Mouse (Mus musculus) skeletal muscle tissue, adult 2 months (tissue): ENCODE measurements at regions not wholly inside any gene's neighbourhood (a gene's known extent, or its start where the extent isn't known, plus 50 kb on each side); places are given as distances from the start of the nearest gene placed in this dataset.

Experiments used
- DNase-seq: peaks from one replicate; pipeline ENCODE4 v3.0.0-alpha.2; 2012; ENCODE audit warnings: low read depth, low spot score

DNA sequence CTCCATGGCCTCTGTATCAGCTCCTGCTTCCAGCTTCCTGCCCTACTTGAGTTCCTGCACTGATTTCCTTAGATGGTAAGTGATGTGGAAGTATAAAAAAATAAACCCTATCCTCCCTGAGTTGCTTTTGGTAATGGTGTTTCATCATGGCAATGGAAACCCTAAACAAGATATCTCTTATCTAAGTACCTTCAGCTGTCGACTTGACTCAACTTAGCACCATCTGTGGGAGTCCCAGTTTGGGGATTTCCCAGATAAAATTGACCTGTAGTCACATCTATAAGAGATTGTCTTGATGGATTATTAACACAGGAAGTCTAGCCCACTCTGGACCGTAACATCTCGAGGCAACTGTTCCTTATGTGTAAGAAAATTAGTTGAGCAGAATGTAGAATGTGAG lies 570.2 kb upstream of the Gm10306 start:
- DNase-seq = no peak

DNA sequence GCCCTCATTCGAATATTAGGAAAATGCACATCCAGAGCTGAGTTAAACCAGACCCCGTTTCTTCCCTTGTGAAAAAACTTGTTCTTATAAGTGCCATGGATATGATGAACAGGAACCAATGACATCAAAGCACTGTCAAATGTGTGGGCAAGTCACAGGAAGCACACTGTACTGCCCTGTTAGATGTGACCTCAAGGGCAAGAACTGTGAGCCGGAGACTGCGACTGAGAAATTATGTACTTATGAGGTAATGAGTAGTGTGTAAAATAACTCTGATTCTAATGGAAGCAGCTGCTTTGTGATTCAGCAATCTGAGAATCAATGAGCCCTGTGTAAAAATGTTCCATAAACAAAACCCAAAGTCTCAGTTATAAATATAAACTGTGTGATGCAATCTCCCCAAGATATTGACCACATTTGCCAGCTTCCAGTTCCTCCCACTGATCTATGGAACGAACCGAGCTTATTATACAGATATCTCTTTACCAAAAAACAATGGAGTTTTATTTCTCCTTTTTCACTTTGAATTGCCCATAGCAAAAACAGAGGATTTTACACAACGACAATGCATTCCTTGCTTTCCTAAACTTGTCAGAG lies 566.0 kb upstream of the Gm10306 start:
- no peak for DNase-seq

DNA sequence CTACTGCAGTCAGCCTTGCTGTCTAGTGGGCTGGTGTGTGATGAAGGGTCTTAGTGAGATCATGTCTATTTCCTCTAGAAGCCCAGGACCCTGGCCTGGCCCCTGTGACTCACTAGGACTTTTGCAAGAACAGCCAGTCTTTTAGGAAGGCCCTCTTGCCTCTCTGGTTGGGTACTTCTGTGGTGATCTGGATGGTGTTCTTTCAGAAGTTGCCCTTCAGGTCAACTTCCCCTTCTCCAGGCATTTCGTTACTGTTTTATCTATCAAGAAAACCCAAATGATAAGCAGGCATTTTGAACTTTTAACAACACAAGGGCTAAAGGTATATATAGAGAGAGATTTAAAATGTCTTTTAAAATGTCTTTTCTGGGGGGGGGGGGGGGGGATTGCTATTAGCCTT lies 550.5 kb upstream of the Gm10306 start:
- no peak for DNase-seq

DNA sequence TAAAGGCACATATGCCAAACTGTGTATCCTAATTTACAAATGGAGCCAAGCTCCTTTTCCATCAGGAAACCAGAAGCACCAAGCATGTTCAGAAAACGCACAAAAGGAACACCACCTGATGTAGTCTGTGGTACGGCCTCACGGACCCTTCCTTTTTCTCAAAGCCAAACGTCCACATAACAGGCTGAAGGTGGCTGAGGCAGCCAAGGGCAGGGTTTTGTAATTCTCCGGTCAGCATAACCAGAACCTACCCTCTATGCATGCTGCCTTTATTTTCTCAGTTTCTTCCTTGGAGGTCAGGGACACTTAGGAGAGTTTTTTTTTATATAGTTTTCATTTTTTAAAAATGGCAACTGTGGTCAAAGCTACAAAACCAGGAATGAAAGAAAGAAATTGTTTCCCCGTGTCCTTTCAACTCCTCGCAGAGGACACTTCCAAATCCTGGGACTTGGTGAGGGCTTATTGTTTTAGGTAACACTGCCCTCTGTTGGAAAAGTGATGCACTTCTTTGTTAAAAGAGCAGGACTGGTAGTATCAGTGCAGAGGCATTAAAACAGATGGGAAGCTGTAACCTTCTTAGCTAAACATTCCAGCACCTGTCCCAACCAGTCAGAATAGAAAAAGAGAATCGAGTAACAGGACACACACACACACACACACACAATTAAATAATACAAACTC lies 549.1 kb upstream of the Gm10306 start:
- peak; percentile 20 for DNase-seq

DNA sequence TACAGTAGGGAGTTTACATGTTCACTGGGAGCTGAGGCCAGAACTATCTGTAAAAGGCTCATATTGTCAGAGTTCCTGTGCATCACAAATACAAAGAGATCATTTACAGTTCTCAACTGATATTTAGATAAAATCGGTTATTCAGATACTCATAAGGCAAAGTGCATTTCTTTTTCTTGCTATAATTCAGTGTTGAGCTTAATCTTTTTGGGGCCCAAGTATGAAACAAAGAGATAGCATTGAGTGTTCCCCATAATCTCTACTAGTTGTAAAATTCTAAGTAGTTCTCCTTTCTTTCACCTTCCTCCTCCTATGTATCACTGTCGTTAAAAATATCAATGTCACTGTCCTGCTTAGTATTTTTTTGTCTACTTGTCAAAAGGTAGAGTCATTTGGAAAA lies 540.6 kb upstream of the Gm10306 start:
- DNase-seq = no peak

DNA sequence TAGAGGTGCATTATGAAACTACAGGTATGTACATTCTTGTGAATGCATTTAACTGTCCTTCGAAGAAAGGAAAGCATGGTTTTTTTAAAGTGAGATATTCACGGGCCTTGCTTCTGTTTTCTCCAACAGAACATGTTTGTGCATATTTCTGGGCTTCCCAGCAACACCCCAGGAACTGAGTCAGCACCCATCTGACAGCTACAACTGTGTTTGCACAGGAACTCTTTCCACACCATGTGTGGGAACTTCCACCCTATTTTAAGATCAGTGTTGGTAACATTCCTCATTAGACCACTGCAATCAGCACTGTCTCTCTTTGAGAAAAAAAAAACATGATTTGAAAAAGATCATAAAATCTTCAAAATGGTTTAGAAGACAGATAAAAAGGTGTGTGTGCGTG lies 538.6 kb upstream of the Gm10306 start:
- no peak for DNase-seq

DNA sequence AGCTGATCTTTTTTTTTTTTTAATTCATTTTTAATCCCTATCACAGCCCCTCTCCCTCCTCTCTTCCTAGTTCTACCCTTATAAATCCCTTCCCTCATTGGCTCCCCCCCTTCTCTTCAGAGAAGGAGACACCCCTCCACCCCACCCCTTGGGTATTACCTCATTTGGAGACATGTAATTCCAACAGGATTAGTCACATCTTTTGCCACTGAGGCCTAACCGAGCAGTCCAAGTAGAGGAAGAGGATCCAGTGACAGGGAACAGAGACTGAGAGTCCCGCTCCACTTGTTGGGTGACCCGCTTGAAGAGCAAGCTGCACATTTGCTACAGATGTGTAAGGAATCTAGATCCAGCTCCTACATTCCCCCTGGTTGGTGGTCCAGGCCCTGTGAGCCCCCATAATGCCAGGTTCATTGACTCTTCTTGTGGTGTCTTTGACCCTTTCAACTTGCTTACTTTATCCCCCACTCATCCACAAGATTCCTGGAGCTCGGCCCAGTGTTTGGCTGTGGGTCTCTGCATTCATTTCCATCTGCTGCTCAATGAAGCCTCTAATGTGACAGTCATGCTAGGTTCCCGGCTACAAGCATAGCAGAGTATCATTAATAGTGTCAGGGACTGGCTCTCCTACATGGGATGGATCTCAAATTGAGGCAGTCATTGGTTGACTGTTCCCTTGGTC lies 506.6 kb upstream of the Gm10306 start:
- DNase-seq = peak; percentile 42

DNA sequence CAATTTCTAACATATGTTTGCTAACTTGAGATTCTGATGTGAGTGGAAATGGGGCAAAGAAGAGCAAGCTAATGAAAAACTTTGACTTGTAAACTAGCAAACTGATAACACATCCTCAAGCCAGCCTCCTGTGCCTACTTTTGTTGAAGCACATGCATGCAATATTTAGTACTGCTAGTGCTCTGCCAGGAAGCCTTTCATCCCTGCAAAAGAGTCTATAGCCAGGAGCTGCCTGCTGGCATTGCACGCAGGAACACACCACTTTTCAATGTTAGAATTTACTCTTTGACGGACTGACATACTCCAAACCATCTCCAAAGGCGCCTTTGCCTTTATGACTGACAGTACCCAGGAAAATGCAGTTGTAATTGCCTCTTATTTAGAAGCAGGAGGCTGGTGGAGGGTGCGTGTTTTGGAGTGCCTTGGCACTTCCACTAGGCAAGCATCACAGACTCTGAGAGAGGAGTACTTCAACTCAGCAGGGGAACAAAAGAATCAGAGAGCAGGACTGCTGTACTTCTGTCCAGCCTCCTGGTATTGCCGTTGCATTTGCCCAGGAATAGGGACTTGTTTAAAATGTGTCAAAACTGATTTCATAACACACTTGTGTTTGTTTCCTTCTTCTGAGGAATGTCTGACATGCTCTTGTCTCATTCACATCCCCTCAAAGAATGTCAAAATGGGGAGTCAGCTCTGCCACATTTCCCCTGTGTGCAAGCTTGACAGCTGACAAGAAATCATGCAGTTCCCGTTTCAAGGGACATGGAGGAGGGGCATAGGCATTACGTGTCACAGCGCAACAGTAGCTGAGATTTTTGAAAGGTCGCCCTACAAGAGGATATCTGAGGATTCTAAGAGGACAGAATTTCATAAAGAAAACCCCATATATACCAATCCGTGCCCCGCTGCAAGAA lies 503.8 kb upstream of the Gm10306 start:
- DNase-seq = no peak

DNA sequence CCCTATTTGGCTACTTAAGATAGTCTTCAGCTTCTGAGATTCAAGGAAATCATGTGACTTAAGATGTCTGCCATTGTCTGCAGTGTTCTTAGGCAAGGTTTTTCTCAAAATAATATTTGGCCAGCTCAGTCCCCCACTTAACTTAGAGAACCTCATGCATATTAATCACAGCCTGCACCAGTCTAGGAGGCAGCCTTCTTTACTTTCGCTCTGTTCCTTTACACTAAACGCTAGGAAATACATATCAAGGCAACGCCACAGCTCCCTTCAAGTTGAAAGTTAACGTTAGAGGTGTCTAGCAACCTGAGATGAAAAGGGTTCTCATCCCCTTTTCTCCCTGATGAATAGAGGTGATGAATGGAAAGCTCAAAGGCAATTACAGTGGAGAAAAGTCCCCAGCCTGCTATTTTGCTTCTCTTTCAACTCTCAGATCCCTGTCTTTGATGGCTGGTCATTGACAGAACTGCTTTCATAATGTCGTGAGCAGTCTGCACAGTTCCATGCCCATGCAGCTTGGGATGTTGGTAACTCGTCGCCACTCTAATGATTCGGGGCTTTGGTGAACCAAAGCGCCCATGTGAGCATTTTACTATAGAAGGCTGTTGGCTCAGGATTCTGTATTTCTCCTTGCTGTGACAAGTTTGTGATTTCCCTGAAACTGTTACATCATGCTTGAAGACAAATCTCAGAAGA lies 483.0 kb upstream of the Gm10306 start:
- DNase-seq = no peak

DNA sequence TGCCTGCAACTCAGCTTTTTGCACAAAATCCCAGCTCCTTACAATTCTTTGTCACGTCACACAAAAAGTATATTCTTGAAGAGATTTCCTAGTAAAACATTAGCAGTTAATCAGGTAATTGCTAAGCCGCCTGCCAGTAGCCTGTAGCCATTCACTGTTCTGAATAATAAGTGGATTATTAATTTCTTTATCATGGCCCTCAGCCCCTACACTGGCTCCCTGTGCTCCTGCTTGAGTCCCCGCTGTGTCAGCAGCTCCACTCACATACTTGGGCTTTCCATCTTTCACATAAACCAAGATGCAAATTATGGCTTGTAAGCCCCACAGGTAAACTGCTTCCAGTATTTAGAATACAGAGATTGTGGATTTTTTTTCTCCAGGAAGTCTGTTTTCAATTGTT lies 473.5 kb upstream of the Gm10306 start:
- DNase-seq = no peak

DNA sequence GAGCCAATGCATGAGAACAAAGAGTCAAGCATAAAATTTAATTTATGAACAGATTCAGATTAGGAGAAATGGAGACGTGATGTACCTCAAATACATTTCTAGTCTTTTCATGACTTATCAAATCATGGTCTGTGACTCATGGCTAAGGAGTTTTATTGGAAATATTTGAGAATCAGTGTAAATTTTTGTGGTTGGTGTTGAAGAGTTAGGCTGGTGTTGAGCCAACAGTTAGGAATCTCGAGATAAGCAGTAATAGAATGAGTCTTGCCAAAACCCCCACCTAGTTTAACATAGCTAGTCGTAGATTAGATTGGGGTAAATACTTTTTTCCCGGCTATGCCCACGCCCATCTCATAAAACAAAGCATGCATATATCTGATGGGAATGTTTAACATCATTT lies 462.0 kb upstream of the Gm10306 start:
- DNase-seq = no peak

DNA sequence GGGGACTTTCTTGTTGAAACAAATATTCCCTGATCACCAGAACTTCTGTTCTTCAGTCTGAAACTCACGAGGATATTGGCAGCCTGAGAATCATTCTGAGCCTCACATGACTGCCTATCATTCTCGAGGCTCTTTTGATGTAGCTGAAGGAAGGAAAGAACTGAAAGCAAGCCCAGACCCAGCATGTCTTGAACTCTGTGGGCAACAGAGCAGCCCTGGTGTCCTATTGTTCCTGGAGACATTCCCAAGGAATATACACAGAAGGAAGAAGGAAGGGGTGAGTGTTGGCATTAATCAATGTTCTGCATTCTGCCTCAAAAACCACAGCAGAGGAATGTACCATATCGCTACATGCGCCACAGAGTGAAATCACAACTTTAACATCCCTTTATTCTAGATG lies 449.4 kb upstream of the Gm10306 start:
- no peak for DNase-seq

DNA sequence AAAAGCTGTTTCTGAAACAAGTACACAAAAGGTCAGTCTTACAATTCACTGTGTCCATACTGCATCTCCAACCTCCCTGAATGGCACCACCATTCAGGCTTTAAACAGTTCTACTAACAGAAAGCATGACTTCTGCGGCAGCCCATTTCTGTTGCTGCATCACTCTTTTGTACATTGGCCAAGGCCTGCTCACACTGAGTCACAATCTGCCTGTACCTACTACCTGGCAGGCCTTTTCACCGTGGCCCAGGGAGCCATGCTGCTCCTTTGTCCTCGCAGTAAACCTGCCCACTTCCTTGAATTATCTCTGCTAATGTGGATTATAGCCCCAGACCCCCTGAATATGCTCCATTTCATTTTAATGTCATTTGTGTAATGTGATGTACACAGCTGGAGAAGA lies 439.5 kb upstream of the Gm10306 start:
- DNase-seq = no peak

DNA sequence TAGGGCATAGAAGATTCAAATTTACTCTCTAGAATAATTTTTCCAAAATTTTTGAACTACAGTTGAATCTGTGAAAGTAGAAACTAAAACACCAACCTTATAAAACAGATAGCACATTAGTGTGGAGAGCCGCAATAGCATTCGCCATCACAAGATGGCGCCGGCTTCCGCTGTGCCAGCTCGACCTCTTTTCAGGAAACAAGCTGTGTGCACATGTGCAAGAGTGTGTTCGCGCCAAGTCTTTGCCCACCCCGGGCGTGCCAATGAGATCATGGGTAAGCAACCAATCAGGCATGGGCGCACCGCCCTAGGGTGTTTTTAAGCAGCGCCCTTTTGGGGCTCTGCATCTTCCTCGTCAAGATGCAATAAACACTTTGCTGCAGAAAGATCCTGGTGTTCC lies 432.2 kb upstream of the Gm10306 start:
- no peak for DNase-seq

DNA sequence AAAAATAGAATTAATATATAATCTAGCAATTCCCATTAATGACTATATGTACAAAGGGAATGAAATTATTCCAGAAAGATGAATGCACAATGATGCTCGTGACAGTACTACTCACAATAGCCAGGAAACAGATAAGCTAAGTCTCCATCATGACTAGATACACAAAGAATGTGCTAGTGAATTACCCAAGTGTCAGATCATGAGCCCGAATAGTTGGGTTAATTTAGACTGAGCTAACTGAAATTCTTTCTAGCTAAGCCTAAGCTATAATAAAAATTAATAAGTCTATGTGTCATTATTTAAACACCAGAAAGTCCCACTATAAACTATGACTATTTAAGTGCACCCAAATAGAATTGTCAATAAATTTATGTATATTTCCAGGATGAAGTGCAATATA lies 418.4 kb upstream of the Gm10306 start:
- DNase-seq = no peak

DNA sequence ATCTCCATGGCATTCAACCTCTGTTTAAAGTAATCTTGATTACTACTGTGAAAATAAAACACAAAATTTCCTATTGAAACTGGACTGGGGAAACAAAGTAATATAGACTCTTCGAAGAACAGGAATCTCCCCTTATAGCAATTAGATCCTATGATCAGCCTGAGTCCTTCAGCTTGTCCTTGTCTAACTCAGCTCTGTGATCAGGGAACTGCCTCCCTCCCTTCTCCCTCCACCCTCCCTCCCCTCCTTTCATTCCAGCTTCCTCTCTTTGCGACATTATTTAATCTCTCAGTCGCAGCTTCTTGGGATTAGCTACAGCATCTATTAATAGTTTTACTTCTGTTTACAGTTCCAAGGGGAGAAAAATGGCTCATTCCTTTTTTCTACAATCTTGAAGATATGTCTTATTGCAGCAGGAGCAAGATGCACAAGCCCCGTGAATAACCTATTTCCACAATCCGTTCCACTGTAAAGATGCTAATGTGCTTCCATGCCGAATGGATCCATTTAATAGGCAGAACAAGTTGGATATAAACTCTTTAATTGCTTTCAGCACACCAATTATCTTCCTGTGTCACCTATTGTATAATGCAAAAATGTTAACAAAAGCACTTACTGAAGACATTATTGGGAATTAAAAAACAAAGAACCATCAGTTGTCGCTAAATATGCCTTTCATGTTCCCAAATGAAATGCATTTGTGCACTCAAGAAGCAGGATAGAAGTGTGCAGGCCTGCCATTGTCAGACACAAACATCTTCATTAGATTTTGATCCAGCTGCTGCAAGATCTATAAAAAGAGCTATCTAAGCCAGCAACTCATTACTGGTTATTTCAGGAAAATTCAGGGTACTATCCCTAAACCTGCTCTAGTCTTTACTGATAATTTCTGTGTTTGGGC lies 411.2 kb upstream of the Gm10306 start:
- DNase-seq = no peak

DNA sequence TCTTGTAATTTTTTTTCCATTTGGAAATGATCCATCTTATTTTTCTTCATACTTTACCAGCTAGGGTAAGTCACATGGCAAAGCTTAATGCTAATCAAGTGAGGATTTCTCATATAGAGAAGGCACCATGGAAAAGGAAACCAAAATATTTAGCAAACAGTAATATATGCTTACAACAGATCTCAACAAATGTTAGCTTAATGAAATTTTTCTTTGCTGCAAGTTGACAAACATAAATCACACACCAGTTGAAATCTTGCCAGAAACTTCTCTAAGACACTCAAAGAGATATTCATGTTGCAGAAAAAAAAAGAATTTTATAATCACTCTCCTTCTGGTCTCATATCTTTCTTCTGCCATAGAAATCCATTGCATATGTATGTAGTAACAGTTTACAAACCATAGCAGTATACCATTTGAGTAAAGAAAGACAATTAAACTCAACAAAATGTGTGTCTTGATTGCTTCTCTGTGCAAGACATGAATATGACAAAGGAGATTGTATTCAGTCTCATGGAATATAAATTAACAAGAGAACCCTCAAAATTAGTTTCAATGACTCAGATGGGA lies 408.3 kb upstream of the Gm10306 start:
- no peak for DNase-seq

DNA sequence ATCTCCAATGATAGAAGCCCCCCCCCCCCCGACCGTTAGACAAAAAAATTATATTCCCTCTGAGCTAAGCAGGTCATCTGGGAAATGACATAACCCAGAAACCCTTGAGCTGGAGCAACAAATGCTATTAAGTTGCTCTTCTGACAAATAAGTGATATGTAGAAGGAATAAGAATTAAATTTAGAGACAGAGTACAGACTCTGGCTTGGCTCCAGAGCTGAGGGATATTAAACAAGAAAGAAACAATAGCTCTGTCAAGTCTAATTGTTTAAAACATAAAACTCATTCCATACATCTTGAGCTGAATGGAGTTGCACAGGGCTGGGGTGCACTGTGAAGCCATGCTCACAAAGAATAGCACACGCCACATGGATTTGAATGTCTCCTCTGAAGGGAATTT lies 407.3 kb upstream of the Gm10306 start:
- DNase-seq = no peak

DNA sequence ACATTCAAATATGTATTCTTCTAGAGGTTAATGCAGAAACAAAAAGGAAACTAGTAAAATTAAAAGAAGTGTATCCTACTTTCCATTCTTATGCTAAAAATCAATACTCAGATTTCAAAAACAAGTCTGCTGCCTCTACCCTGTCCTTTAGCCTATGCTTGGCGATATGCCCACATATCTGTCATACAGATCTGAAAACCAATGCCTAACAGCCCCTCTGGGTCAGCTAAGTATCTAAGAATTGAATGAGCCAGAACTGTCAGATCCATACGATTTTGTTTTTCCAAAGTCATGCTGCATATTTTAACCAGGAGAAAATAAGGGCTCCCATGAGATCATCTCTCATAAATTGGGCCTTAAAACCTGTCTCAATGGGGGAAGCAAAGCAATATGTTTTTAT lies 395.7 kb upstream of the Gm10306 start:
- no peak for DNase-seq

DNA sequence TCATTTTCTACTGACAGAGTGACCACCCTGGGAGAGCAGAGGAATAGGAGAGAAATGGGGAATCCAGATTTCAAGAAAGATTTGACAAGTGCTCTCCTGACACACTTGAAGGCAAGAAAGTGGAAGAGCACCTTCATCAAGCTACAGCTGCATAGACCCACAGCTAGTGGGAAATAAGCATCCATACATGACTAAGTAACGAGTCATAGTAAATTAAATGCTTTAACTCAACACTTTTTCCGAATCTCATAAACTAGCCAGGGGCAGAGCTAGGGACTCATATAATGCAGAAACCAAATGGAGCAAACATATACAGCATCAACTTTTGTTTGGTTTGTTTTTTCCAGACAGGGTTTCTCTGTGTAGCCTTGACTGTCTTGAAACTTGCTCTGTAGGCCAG lies 383.2 kb upstream of the Gm10306 start:
- DNase-seq = no peak
